Mouse (Mus musculus) inflammation-experienced regulatory T-cells, adult 6 months (primary cell): ENCODE results near the gene Gm10837. TPM values are rescaled to one million over a fixed set of nuclear protein-coding genes. Genes with fewer than 3 reads are reported as not detected.

Source experiments
- ATAC-seq: one replicate; pipeline ENCODE4 v1.8.0; 2017
- polyA plus RNA-seq, 3 experiments: library from polyadenylated mRNA; unstranded; fragments of 100-300 nt; shearing (Covaris generic); gene quantifications; one replicate each; pipeline ENCODE4 v1.2.1; 2017

Gene Gm10837
- polyA plus RNA-seq, 3 experiments from 2014 or later: 0.36 TPM; not detected in 2

- ATAC-seq: no peak
Observed at GRCm38 (mm10) chr14:122535986-122536385, 45.6 kb downstream of the Gm10837 start.

Other genes with a start within 250 kb of the Gm10837 start
- gene Gm5089, start 39.5 kb upstream of the Gm10837 start, polyA plus RNA-seq: not detected
- under 1 TPM in 1 of 3 experiments, not detected in 2; 0.27 TPM for gene Zic5, start 24.9 kb upstream of the Gm10837 start, polyA plus RNA-seq
- not detected for gene Zic2, start 15.2 kb upstream of the Gm10837 start, polyA plus RNA-seq
- 10 to 100 TPM; 11.4 to 26.5 (median 20.4) TPM for gene Pcca, start 43.7 kb downstream of the Gm10837 start, polyA plus RNA-seq